Mouse (Mus musculus) liver, embryonic 13.5 days (tissue): ENCODE results near the gene Asf1a. TPM values are rescaled to one million over a fixed set of nuclear protein-coding genes. Genes with fewer than 3 reads are reported as not detected.
"Not testable (repeated sequence)": the region's sequence is repeated elsewhere in the genome, so short reads cannot be mapped to it uniquely, and the experiment has no call there.

ENCODE experiments used
- ATAC-seq: fragments of 200-750 bp; cut with Nextera tagmentation; 2 replicates; pipeline ENCODE4 v1.8.0; 2017; ENCODE audit warnings: low read depth, mild to moderate bottlenecking, moderate number of reproducible peaks, moderate library complexity
- DNase-seq: peaks from one replicate; pipeline ENCODE4 v3.0.0; 2022
- H3K27ac ChIP-seq: fragments of 300-500 bp; sonication (generic); 2 replicates; pipeline ENCODE4 v1.5.1; 2015; ENCODE audit warnings: moderate library complexity, mild to moderate bottlenecking, inconsistent platforms
- H3K27me3 ChIP-seq: fragments of 300-500 bp; sonication (generic); 2 replicates; pipeline ENCODE4 v1.6.1; 2015; ENCODE audit warnings: mild to moderate bottlenecking, inconsistent platforms
- H3K36me3 ChIP-seq: fragments of 300-500 bp; sonication (generic); 2 replicates; pipeline ENCODE4 v1.6.1; 2015; ENCODE audit warnings: mild to moderate bottlenecking, inconsistent platforms
- H3K4me1 ChIP-seq: fragments of 300-500 bp; sonication (generic); replicated peaks from 2 replicates; pipeline ENCODE4 v1.6.1; 2015; ENCODE audit warnings: inconsistent platforms
- H3K4me2 ChIP-seq: fragments of 300-500 bp; sonication (generic); 2 replicates; pipeline ENCODE4 v1.6.1; 2015; ENCODE audit warnings: inconsistent platforms, mild to moderate bottlenecking, moderate library complexity
- H3K4me3 ChIP-seq: fragments of 300-500 bp; sonication (generic); replicated peaks from 2 replicates; pipeline ENCODE4 v1.5.1; 2015; ENCODE audit warnings: mild to moderate bottlenecking, inconsistent platforms
- H3K9ac ChIP-seq: fragments of 300-500 bp; sonication (generic); 2 replicates; pipeline ENCODE4 v1.6.1; 2015; ENCODE audit warnings: mild to moderate bottlenecking, inconsistent platforms
- H3K9me3 ChIP-seq: fragments of 300-500 bp; sonication (generic); replicated peaks from 2 replicates; pipeline ENCODE4 v1.6.1; 2016; ENCODE audit warnings: inconsistent platforms
- WGBS: fragments of 180-500 bp; shearing (Covaris S2); methylation state at CpG from one replicate; pipeline ENCODE4 v1.1.7; 2015; ENCODE audit not compliant: insufficient replicate concordance; 5-methylcytosine and 5-hydroxymethylcytosine counted together
- polyA plus RNA-seq: library from polyadenylated mRNA; unstranded; fragments of >200 nt; fragmentation: Nextera tagmentation; extraction: Ambion mirVana; gene quantifications from 2 replicates; pipeline ENCODE4 v1.2.1, GENCODE M21; 2015

Asf1a gene
- polyA plus RNA-seq, 1 experiment from 2014 or later = 120 TPM

GRCm38 (mm10) chr10:53650683-53651082, 54.1 kb downstream of the Asf1a start:
- WGBS = 54% methylated on average over 2 of the region's 2 CpGs
- no peaks in the 10 kb centered on the region for H3K4me1 ChIP-seq
- H3K9ac ChIP-seq = no peak overlapping the region
- no peaks in the 10 kb centered on the region for H3K27me3 ChIP-seq
- H3K9me3 ChIP-seq = no peaks in the 10 kb centered on the region
- no peaks in the 10 kb centered on the region for H3K36me3 ChIP-seq
- DNase-seq (no peak), ATAC-seq (no peak)
- H3K27ac ChIP-seq = no peak overlapping the region
- no peak overlapping the region for H3K4me2 ChIP-seq
- no peak overlapping the region for H3K4me3 ChIP-seq

DNA sequence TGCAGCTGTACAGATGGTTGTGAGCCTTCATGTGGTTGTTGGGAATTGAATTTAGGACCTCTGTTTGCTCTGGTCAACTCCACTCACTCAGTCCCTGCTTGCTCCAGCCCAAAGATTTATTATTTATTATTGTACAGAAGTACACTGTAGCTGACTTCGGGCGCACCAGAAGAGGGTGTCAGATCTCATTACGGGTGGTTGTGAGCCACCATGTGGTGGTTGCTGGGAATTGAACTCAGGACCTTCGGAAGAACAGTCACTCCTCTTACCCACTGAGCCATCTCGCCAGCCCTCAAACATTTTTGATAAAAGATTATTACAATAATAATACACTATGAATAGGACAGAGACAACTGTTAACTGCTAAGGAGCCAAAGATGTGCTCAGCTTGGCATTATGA, 57.7 kb downstream of the Asf1a start:
- H3K4me3 ChIP-seq, H3K9ac ChIP-seq, H3K9me3 ChIP-seq, H3K4me2 ChIP-seq, H3K4me1 ChIP-seq, H3K27ac ChIP-seq, ATAC-seq, DNase-seq, H3K27me3 ChIP-seq, H3K36me3 ChIP-seq: not testable (repeated sequence)
- 53% methylated on average over 5 of the region's 5 CpGs for WGBS

Other genes with a start within 250 kb of the Asf1a start
- 1.1 and 1.3 TPM in 2 replicates for gene Cep85l, start 216.8 kb upstream of the Asf1a start, polyA plus RNA-seq
- gene Mcm9, start 33.7 kb downstream of the Asf1a start, polyA plus RNA-seq = 6.4 and 6.6 TPM in 2 replicates
- gene Fam184a, start 154.4 kb downstream of the Asf1a start, polyA plus RNA-seq = 0.36 and 0.46 TPM in 2 replicates